Mouse (Mus musculus) embryonic facial prominence, embryonic 11.5 days (tissue): ENCODE measurements around the gene Kcnab2. TPM values are rescaled to one million over a fixed set of nuclear protein-coding genes. Genes with fewer than 3 reads are reported as not detected.

Experiments used
- ATAC-seq: fragments of 200-750 bp; cut with Nextera tagmentation; replicated peaks from 2 replicates; pipeline ENCODE4 v1.8.0; 2017; ENCODE audit warnings: low read depth; ENCODE audit not compliant: insufficient number of reproducible peaks, low FRiP score, low TSS enrichment
- DNase-seq: peaks from one replicate; pipeline ENCODE4 v3.0.0-alpha.2; 2015; ENCODE audit warnings: low spot score
- H3K27ac ChIP-seq: fragments of 300-500 bp; sonication (generic); replicated peaks from 2 replicates; pipeline ENCODE4 v1.5.1; 2014; ENCODE audit warnings: mild to moderate bottlenecking, low read depth, low read length, control low read depth
- H3K27me3 ChIP-seq: fragments of 300-500 bp; sonication (generic); 2 replicates; pipeline ENCODE4 v1.6.1; 2014; ENCODE audit warnings: mild to moderate bottlenecking, low read length, moderate library complexity, mixed read lengths; ENCODE audit not compliant: control insufficient read depth, insufficient read depth
- H3K36me3 ChIP-seq: fragments of 300-500 bp; sonication (generic); replicated peaks from 2 replicates; pipeline ENCODE4 v1.6.1; 2014; ENCODE audit warnings: low read depth, mild to moderate bottlenecking, low read length, moderate library complexity, mixed read lengths; ENCODE audit not compliant: control insufficient read depth, insufficient read depth
- H3K4me1 ChIP-seq: fragments of 300-500 bp; sonication (generic); 2 replicates; pipeline ENCODE4 v1.6.1; 2014; ENCODE audit warnings: low read length, mixed read lengths; ENCODE audit not compliant: control insufficient read depth, insufficient read depth
- H3K4me2 ChIP-seq: fragments of 300-500 bp; sonication (generic); 2 replicates; pipeline ENCODE4 v1.6.1; 2014; ENCODE audit warnings: low read depth, mild to moderate bottlenecking, control low read depth, low read length, moderate library complexity
- H3K4me3 ChIP-seq: fragments of 300-500 bp; sonication (generic); 2 replicates; pipeline ENCODE4 v1.5.1; 2014; ENCODE audit warnings: low read depth, low read length, control low read depth
- H3K9ac ChIP-seq: fragments of 300-500 bp; sonication (generic); replicated peaks from 2 replicates; pipeline ENCODE4 v1.6.1; 2014; ENCODE audit warnings: mild to moderate bottlenecking, control low read depth, low read length
- H3K9me3 ChIP-seq: fragments of 300-500 bp; sonication (generic); replicated peaks from 2 replicates; pipeline ENCODE4 v1.6.1; 2016; ENCODE audit warnings: mild to moderate bottlenecking, low read length, inconsistent platforms, mixed read lengths; ENCODE audit not compliant: control insufficient read depth
- WGBS: fragments of 180-500 bp; shearing (Covaris S2); extraction: QIAGEN DNeasy Blood & Tissue Kit; methylation state at CpG from one replicate; pipeline ENCODE4 v1.1.7; 2014; 5-methylcytosine and 5-hydroxymethylcytosine counted together
- polyA plus RNA-seq: library from polyadenylated mRNA; unstranded; fragments of >200 nt; fragmentation: Nextera tagmentation; extraction: Ambion mirVana; gene quantifications from 2 replicates; pipeline ENCODE4 v1.2.1, GENCODE M21; 2014

Gene Kcnab2
- polyA plus RNA-seq: 5.4 and 5.9 TPM in 2 replicates

- H3K9ac ChIP-seq: peak within 1 kb of the TSS; percentile 90
- under 1% methylated on average over 63 of the region's 63 CpGs for WGBS
- H3K4me2 ChIP-seq: peak within 1 kb of the TSS; percentile 71
- peaks cover 9% of the 10 kb centered on the region for H3K27me3 ChIP-seq
- peaks cover 3% of the 10 kb centered on the region for H3K4me1 ChIP-seq
- no peaks in the 10 kb centered on the region for H3K9me3 ChIP-seq
- no peaks in the 10 kb centered on the region for H3K36me3 ChIP-seq
- DNase-seq (peak; percentile 100), ATAC-seq (peak; percentile 96)
- H3K27ac ChIP-seq: peak within 1 kb of the TSS; percentile 52; the same call in 1 of the 2 replicates
- peak within 1 kb of the TSS; percentile 70 for H3K4me3 ChIP-seq
These were observed at the start of gene Kcnab2 for GRCm38 (mm10) chr4:152477466-152478223. TSS of gene Kcnab2 (minus strand) at chr4:152477871.

DNA sequence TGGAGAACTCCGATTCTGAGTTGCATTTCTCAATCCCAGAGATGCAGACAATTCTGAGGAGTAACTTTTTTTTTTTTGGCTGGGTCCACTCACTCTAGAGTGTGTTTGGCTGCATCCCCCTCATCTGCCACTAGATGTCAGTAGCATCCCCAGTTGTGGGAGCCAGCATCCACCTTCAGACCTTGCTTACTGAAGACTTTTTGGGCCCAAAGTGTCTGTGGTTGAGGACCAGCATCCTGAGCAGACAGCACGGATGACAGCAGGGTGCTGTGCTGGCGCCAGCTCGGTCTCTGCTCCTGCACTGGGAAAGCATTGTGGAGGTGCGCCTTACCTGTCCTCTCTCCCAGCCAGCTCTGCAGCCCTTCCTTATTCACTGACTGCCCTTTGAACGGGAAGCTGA, 42.4 kb upstream of the Kcnab2 start:
- Histone ChIP-seq H3K4me3 (no peak overlapping the region), H3K27ac (no peak overlapping the region), H3K9me3 (no peaks in the 10 kb centered on the region), H3K4me2 (no peak overlapping the region), H3K27me3 (no peaks in the 10 kb centered on the region), H3K4me1 (no peaks in the 10 kb centered on the region), H3K9ac (no peak overlapping the region), H3K36me3 (no peaks in the 10 kb centered on the region)
- no peak for ATAC-seq
- 31% methylated on average over 6 of the region's 6 CpGs for WGBS
- DNase-seq: peak; percentile 79

- Histone ChIP-seq H3K9me3 (no peaks in the 10 kb centered on the region), H3K27me3 (no peaks in the 10 kb centered on the region), H3K4me3 (no peak overlapping the region), H3K9ac (no peak overlapping the region), H3K4me2 (no peak overlapping the region), H3K36me3 (no peaks in the 10 kb centered on the region), H3K4me1 (no peaks in the 10 kb centered on the region), H3K27ac (no peak overlapping the region)
- DNase-seq: no peak
- 88% methylated on average over 10 of the region's 10 CpGs for WGBS
- ATAC-seq: no peak
These were observed 41.4 kb upstream of the Kcnab2 start for GRCm38 (mm10) chr4:152519106-152519505.

DNA sequence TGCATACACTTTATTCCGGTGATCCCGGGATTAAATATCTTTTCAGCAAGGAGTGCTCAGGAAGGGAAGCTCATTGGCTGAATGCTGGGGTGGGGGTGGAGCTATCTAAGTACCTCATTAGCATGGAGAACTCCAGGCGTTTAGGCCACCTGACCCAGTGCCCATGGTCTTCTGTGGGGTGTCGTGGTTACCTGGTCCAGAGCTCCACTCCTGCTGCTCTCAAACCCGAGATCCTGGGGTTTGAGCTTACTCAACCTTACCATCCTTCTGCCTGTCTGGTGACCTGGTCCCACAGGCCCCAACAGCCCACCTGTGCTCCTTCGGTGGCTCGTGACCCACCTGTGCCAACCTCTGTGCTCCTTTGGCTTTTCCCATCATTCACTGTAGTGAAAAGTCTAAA, 37.2 kb upstream of the Kcnab2 start:
- H3K27ac ChIP-seq: no peak overlapping the region
- no peak for DNase-seq
- ATAC-seq: no peak
- 73% methylated on average over 7 of the region's 7 CpGs for WGBS
- H3K4me1 ChIP-seq: no peaks in the 10 kb centered on the region
- no peaks in the 10 kb centered on the region for H3K36me3 ChIP-seq
- no peak overlapping the region for H3K9ac ChIP-seq
- H3K4me3 ChIP-seq: no peak overlapping the region
- H3K27me3 ChIP-seq: no peaks in the 10 kb centered on the region
- H3K4me2 ChIP-seq: no peak overlapping the region
- H3K9me3 ChIP-seq: no peaks in the 10 kb centered on the region

DNA sequence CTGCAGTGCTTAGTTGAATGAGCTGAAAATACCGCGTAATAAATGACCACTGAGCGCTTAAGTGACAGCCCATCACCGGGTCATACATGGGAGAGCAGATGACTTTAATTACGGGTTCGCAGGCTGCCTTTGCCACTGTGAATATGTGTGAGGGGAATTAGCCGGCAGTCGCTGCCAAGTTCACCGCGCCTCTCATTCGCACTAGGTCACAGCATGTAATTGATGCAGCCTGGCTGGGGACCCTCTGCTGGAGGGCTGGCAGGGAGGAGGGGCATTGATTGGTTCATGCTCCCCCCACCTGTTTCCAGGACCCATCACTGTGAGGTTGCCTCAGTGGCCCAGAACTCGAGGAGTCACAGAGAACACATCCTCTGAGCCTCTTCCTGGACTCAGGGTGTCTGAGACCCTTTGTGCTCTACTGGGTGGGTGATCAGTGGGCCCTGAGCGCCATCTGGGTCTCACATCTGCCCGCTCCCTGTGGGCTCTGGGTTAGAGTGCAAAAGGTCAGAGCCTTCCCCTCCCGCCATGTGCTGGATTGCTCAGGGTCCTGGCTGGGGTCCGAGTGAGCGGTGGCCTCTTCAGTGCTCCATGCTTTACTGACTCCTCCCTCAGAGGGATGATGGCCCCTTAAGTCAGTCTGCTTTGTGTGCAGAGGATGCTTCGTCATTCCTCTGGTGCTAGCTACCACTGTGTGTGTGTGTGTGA, 34.7 kb upstream of the Kcnab2 start:
- ATAC-seq (peak; percentile 45), DNase-seq (peak; percentile 29)
- no peaks in the 10 kb centered on the region for H3K9me3 ChIP-seq
- no peaks in the 10 kb centered on the region for H3K4me1 ChIP-seq
- H3K27ac ChIP-seq: no peak overlapping the region
- H3K9ac ChIP-seq: no peak overlapping the region
- H3K36me3 ChIP-seq: no peaks in the 10 kb centered on the region
- WGBS: 45% methylated on average over 18 of the region's 18 CpGs
- no peak overlapping the region for H3K4me3 ChIP-seq
- no peaks in the 10 kb centered on the region for H3K27me3 ChIP-seq
- H3K4me2 ChIP-seq: no peak overlapping the region

DNA sequence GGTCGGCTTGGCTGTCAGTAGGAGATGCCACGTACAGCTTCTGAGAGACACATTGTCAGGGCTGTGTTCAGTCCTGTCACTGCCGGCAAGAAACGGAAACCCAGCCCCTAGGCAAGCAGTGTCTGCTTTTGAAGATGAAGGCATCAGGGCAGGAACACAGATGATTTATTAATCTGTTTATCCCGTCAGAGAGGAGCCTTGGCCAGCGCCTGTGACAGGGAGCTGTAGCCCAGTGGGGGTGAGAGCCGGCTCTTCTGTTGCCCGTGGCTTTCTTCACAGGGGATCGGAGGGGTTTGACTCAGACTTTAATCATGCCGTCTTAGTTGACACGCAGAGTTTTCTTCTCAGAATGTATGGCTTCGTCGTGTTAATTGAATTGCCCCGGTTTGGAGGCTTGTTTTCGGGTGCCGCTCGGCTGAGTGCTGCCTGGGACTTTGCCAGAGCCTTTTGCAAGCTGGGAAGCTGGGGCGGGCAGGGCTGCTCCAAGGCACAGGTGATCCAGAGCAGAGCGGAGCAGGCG, 16.7 kb upstream of the Kcnab2 start:
- Histone ChIP-seq H3K27me3 (no peaks in the 10 kb centered on the region), H3K9ac (no peak overlapping the region), H3K4me2 (no peak overlapping the region), H3K9me3 (no peaks in the 10 kb centered on the region), H3K4me3 (no peak overlapping the region), H3K27ac (no peak overlapping the region), H3K4me1 (no peaks in the 10 kb centered on the region), H3K36me3 (no peaks in the 10 kb centered on the region)
- no peak for ATAC-seq
- no peak for DNase-seq
- 55% methylated on average over 20 of the region's 20 CpGs for WGBS

GRCm38 (mm10) chr4:152491250-152491899, 13.7 kb upstream of the Kcnab2 start:
- no peak overlapping the region for H3K4me2 ChIP-seq
- WGBS: 49% methylated on average over 15 of the region's 15 CpGs
- H3K9me3 ChIP-seq: no peaks in the 10 kb centered on the region
- ATAC-seq (no peak), DNase-seq (peak; percentile 75)
- H3K4me3 ChIP-seq: no peak overlapping the region
- H3K9ac ChIP-seq: no peak overlapping the region
- no peak overlapping the region for H3K27ac ChIP-seq
- no peaks in the 10 kb centered on the region for H3K36me3 ChIP-seq
- no peaks in the 10 kb centered on the region for H3K27me3 ChIP-seq
- H3K4me1 ChIP-seq: no peaks in the 10 kb centered on the region
